Mouse (Mus musculus): Measurements from ENCODE around the gene Pop4.
"Not testable (repeated sequence)": the region's sequence is repeated elsewhere in the genome, so short reads cannot be mapped to it uniquely, and the experiment has no call there.

Gene Pop4

DNA sequence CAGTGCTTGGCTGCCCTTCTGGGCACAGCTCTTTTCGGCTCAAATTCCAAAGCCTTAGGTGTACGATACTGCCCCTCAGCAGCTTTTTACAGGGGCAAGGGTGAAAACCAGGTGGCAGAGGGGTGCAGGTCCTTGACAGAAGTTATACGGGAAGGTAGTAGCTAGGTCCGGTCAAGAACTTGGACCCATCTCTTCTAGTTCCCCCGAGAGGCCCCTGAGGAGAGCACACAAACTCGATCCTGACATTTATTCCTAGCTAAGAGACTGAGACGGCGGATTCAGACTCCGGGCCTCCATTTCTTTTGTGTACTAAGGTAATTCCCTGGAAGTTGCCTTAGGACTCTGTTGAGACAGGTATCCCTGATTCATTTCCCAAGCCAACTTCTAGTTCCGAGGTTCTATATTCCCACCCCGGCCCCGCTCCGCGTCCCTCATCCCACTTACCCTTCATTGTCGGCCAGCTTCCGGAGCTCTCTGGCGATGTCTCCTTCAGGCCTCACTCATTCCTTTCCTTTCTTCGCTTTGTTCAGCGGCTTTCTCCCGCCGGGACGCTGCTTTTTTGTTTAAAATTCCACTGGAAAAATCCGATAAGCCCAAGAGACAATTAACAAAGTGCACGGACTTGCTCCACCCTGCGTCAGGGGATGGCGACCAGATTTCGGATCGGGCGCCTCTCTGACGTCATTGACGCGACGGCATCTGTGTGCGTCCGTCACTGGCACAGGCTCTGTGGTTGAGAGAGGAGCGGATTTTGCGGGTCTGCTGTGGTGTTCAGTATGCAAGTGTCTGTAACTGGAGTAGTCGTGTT is at the start of gene Pop4:
Gene Pop4, minus strand, starts transcription at position 721 of the 808 bp plus-strand sequence.
- DNase-seq (ENCODE audit: low read depth): peak; percentile 87

DNA sequence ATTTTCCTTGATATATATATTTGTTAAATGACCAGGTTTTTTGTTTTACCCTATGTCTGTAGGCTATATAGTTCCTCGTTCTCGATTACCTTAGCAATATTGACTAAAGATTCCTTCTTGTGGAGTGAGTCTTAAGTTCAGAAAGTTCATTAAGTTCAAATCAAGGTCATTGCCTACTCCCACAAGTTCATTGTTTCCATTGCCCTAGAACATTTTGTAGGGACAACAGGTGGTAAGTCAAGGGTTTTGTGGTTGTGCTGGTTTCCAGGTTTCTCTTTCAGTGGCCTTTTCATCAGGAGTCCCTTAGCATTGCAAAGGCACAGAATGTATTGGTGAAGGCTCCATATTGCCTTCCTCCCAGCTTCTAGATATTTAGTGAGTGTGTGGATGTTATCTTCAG is 49.4 kb upstream of the Pop4 start:
- DNase-seq (ENCODE audit: low read depth): no peak

DNA sequence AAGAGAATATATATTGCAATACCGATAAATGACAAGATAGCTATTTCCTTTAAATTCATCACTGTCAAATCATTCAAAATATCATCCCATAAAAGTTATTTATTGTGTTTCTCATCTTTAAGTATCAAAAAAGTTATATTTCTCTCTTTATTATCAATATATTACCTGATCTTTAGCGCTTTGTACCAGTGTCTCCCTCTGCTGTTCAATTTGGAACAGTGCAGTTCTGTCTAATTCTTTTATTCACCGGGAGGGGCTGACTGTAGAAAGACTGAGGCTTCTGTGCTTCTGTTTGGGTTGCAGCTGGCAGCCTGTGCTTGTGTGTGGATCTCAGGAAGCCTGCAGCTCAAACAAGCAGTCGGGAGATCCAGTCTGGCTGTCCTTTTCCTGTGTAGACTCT is 11.0 kb upstream of the Pop4 start:
- DNase-seq (ENCODE audit: low read depth): not testable (repeated sequence)

DNA sequence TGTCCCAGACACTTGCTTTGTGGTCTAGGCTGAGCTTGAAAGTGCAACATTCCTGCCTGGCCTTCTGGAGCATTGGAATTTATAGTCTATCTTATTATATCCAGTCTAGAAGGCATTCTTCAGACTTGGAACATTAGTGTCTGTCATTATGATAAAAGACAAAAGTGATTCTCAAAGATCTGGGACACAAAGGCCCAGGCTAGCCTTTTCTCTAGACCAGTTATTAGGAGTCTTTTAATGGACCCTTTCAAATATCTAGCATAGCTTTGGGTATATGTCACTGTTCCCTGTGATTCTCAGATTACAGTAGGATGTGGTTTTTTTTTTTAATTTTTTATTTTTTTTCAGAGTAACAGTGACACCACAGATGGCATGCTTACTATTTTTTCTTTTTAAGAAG is 1.3 kb upstream of the Pop4 start:
- DNase-seq (ENCODE audit: low read depth): no peak

DNA sequence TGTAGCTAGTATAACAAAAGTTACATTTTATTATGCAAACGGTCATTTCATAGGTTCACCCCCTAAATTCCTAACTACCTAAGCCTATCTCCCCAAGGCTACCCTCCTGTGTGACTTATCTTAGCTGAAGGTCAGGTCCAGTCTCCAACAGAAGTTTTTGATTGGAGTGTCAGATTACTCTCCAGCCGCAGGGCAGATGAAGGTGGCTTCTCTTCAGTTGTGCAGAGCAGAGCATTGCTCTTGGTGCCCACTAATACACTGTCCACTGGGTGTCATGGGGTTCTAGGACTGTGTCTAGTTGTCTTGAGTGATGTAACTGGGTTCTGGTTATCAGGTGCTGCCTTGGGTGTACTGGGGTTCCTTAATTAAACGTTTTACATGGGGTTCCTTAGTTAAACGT is 636 bp upstream of the Pop4 start:
- peak; percentile 20 for DNase-seq (ENCODE audit: low read depth)

DNA sequence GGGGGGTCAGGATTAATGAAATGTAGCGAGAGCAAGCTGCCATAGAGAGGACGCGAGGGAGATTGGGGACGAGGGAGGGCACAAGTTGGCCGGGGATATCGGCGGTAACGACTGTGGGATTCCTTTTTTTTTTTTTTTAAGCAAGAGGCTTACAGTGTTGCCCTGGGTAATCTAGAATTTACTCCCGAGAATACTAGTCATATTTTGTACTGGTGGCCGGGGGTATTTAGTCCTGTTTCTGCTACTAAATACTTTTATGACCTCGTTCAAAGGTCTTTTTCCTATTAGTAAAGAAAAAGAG is 238 bp upstream of the Pop4 start:
- DNase-seq (ENCODE audit: low read depth): no peak

DNA sequence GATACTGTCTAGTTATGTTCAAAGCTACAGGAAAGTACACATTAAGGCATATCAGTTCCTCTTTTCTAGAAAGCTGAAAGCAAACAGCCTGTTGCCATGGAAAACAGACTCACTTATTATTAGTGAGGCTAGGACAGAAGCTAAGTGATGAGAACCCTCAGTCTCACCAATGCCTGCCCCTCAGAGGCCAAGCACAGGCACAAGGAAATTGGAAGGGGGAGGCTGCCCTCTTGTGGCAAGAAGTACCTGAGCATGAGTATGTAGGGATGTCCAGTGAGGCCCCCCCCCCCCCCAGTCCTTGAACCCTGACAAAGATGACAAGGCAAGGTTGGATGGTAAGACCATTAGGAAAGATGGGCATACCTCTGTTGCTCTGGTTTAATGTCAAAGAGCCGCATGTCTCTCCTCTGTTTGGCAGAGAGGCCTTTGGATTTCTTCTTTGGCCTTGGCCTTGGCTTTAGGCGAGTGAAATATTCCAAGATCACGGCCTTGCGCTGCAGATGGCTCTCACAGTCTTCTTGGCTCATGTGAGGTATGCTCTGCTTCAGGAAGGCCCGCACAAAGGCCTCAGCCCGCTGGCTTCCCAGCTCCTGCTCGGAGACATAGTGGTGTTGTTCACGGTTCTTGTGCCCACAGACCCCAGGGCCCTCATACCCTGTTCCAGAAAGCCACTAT is 4.1 kb downstream of the Pop4 start:
- DNase-seq (ENCODE audit: low read depth): peak; percentile 19

DNA sequence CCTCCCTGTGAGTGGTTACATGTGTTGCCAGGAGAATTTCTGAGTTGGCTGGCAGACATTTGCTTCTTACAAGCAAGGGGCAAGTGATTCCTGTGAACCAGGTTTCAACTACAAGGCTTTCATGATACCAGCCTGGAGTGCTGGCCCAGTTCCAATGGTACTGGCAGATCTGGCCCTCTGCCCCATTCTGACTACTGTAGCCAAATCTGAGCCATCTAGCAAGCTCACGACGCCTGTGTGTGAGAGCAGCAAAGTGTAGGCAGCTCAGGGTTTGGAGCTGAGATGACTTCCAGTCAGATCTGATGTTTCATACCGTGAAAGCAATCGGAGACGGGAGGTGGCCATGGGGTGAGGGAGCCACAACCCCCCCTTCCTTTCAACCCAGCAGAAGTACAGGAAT is 8.8 kb downstream of the Pop4 start:
- DNase-seq (ENCODE audit: low read depth): no peak

DNA sequence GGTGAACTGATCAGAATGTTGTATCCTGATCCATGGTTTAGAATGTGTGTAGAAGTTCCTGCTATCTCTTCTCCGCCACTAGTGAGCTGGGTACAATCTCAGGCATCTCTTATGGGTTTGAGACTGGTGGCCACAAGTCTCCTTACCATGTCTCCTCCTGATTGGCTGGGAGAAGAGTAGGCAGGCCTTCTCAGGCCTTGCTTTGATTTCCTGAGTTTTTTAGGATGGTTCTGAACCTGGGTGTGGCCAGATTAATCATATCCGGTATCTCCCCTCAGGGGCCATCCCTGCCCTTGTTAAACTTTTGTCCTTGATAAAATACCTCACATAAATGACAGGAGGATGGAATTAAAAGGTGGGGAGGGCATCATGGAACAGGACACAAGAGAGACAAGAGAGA is 11.6 kb downstream of the Pop4 start:
- DNase-seq (ENCODE audit: low read depth): no peak

DNA sequence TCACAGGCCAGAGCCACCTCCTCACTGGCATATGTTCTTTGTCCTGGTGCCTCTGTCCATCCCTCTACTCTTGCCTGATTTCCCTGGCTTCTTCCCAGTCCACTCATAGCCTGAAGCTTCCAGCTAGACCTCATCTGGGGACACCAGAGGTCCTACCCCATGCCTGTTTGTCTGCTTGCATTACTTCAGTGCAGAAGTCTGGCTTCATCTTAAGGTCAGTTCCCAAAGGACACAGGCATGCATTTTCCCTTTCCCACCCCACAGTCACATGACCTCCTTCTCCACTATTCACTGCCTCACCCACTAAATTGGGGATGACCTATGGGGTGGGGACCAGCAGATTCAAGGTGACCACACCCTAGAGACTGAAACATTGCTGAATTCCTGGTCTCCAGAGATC is 17.8 kb downstream of the Pop4 start:
- DNase-seq (ENCODE audit: low read depth): no peak

DNA sequence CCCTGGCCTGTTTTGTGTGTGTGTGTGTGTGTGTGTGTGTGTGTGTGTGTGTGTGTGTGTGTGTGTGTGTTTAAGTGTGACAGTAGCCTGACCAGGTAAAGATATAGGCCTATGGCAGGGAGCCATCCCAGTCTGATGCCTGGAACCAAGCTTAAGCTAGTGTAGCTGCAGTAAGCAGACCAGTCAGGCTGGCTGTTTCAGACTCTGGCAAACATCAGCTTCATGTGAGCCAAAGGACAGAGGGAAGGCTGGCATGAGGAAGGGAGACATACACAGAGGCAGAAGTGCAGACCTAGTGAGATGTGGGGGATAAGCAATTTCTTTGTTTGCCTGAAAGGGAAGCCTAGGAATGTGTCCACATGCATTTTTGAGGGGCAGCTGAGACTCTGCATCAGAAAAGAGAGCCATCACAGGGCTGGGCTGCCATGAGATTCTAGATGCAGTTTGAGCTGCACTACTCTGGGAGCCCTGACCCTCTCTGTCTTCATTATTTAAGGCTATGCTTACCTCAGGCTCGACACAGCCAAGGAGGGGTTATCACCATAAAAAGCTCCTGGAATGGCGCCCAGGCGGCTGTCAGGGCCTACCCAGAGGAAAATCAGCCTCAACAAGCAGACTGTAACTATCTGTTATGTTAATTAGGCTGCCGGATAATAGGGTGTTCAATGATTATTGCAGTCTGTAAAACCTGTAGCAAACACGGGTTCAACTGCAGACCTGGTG is 19.6 kb downstream of the Pop4 start:
- no peak for DNase-seq (ENCODE audit: low read depth)

DNA sequence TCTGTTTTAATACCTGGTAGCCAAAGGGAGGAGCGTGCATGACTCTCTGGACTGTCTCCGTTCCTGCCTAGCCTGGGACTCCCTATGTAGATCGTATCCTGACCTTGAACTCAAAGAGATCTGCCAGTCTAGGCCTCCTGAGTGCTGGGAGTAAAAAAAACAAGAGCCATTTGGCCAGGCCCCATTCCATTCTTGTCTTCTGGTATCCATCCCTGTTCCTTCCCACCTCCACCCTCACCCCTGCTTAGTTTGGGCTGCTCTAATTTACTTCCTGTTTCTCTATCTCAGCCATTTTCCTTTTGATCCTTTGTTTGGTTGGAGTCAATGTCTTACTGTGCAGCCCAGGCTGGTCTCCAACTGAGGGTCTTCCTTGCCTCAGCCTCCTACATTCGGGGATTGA is 28.8 kb downstream of the Pop4 start:
- DNase-seq (ENCODE audit: low read depth): no peak

DNA sequence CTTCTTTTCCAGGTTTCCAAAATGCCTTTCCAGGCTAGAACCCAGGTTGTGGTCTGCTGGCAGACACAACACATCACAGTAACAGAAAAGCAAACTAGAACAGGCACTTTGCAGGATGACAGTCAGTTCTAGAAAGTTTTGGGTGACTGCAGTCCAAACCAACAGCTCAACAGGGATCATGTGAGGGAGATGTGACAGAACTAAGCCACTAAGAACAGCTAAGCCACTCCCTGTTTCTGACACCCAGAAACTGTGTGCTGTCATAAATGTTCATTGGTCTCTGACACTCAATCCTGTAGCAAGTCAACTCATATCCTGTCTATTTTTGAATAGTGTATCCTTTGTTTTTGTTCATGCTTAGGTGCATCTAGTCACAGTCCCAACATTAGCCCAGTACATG is 34.1 kb downstream of the Pop4 start:
- DNase-seq (ENCODE audit: low read depth): no peak

DNA sequence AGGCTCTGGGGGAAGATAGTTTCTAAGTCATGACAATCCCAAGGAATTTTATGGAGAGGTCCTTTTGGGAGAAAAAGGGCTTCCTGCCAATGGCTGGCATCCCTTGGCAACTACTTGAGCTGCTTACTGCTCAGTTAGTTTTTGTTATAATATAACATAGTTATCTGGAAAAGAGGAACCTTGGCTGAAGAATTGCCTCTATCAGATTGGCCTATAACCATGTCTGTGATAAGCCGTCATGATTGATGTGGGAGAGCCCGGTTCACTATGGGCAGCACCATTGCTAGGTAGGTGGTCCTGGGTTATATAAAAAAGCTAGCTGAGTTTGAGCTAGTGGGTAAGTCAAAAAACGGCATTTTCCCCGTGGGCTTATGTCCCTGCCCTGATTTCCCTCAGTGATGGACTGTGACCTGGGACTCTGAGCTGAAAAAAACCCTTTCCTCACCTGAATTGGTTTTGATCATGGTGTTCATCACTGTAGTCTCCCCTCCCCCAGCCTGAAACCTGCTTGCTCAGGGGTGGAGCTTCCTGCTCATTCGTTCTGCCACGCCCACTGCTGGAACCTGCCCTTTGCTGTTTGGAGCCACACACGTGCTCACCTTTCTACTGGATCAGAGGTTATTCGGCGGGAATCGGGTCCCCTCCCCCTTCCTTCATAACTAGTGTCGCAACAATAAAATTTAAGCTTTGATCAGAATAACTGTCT is 34.7 kb downstream of the Pop4 start:
- no peak for DNase-seq (ENCODE audit: low read depth)

DNA sequence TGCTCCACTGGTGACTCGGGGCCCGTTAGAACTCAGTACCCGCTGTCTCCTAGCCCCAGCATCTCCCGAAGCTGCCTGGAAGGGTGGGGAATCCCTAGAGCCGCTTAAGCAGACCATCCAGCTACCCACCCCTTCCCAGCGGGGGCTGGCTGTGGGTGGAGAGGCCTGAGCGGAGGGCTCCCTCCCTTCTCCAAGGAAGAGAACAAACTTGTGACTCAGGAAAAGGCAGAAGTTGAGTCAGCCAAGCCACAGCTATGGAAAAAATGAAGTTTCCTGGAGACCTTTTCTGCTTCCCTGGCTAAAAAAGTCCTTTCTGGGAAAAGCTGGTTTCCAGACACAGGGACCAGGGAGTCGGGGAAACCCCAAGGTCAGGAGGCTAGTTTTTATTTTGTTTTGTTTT is 40.9 kb downstream of the Pop4 start:
- no peak for DNase-seq (ENCODE audit: low read depth)

DNA sequence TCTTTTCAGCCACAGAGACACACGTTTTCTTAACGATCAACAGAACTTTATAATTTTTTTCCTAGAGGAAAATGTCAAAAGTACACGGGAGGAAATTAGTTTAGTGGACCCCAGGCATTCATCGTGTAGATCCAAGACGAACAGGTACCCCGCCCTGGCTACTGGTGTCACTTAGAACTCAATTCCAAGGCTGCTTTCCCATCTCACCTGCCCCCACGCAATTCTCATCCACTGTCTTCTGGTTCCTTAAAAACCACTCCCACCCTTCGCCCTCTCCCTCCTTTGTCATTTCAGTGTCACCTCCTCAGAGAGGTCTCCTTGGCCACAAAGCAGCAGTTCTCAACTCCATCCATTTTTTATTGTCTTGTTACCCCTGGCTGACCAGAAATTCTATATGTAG is 42.9 kb downstream of the Pop4 start:
- no peak for DNase-seq (ENCODE audit: low read depth)

DNA sequence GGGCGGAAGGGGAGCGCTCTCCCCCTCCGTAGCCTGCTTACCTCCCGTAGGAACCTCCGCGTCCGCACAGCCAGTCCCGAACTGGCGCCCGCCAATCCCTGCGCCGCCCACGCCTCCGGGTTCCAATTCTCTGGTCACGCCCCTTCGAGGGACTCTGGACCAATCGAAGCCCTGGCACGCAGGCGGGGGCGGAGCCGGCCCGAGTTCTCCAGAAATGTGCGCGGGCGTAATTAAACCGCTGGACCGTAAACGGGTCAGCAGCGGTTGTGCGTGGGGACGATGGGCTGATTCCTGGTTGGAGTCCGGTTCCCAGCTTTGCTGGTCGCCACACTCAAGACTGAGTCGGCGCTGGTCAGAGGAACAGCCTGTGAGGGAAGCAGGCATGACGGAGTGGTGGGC is 43.3 kb downstream of the Pop4 start, which contains the start of gene Plekhf1:
Gene Plekhf1, minus strand, starts transcription at position 117 of the 399 bp plus-strand sequence.
- peak; percentile 89 for DNase-seq (ENCODE audit: low read depth)

DNA sequence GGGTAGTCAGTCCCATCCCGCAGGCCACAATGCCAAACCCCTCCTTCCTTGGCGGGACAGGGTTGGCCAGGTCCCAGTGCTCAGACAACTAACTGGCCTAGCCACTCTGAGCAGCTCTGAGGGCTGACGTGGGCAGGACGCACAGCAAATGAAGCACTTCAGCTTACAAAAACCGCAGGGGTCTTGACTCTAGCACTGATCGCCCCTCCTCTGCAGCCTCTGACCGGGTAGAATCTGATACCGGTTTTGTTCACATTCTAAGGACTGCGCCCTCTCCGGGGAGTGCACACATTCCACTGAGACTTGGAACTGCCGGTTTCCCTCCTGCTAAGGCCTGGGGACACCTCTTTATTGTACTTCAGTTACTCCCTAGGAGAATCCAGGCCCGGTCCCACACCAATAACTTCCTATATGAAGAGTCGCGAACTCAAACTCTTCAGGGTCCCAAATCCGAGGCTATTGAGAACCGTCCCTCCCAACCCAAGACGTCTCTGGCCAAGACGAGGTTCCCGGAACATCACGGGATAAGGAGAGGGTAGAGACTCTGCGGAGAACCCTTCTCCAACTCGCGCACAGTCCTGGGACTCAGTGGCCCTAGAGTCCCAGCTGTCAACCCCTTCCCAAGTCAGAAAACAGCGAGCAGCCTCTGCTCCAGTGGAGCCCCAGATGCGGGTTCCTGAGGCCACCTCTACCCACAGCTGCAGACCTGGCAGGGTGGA is 43.9 kb downstream of the Pop4 start:
- DNase-seq (ENCODE audit: low read depth): no peak

DNA sequence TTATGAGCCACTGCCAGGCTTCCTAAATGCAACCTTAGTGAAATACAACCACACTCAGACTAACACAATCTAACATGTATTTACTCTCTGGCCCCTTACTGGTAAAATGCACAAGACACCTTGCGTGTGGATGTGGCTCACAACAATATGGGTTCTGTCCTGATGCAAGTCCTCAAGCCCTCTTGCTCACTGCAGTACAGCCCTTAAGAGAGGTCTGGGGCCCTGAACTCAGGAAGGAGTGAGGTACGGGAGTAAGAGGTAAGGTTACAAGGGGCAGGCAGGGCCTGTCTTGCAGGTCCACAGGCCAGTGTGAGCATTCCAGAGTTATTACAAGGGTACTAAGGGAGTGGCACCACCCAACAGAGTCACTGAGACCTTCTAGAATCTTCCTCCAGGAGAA is 45.0 kb downstream of the Pop4 start:
- no peak for DNase-seq (ENCODE audit: low read depth)

DNA sequence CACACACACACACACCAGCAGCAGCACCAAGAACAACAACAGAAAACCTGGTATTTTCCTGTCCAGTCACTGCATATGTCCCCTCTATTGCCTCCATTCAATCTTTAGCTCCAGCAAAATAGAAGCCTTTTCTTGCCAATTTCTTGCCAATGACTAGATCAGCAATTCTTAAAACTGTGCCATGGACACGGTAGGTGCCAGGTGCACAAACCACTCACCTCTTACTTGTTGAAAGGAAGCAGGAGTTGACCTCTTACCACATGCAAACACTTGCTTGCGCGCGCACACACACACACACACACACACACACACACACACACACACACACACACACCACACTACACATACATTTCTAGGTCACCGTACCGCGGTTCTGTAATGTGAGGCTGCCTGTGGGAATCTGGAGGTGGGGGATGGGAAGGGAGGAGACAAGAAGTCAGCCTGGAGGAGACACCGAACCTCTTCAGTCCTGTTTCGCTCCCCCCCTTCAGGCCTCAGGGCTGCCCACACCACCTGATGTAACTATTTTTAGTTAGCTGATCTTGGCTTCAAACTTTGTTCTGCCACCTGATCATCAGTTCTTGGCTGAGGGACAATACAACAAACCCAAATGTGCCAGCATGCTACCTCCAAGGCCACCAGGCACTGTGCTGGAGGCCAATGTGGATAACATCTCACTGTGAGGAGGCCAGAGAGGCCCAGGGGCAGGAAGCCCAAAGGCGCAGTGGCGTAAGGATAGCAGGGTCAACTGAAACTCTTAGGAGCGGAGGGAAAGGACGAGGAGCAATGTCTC is 46.5 kb downstream of the Pop4 start:
- no peak for DNase-seq (ENCODE audit: low read depth)

DNA sequence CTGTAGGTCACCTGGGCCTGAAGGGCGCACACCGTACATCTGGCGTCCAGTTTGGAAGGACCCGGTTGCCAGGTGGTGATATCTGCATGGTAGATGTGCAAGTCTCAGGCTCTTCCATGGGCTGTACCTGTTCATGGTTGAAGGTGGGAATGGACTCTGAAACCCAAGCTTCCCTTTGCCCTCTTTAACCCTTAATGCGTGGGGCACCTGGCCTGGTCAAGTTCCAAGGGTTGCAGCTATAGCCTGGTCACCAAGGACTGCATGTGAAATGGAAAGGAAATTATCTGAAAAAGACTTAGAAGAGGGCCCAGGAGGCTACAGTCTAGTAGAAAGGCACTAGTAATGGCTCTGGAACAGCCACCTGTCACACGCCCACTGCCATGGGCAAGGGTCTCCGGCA is 50.4 kb downstream of the Pop4 start:
- DNase-seq (ENCODE audit: low read depth): no peak

Data from c-Kit-positive CD71-positive TER-119-negative erythroid progenitor cells, embryonic 14.5 days (primary cell).